Mouse (Mus musculus): ENCODE results near the gene Galk2. TPM values are rescaled to one million over a fixed set of nuclear protein-coding genes. Genes with fewer than 3 reads are reported as not detected.

The Galk2 gene
- total RNA-seq, 2 experiments from 2014 or later = 51.4 to 56.5 TPM

DNA sequence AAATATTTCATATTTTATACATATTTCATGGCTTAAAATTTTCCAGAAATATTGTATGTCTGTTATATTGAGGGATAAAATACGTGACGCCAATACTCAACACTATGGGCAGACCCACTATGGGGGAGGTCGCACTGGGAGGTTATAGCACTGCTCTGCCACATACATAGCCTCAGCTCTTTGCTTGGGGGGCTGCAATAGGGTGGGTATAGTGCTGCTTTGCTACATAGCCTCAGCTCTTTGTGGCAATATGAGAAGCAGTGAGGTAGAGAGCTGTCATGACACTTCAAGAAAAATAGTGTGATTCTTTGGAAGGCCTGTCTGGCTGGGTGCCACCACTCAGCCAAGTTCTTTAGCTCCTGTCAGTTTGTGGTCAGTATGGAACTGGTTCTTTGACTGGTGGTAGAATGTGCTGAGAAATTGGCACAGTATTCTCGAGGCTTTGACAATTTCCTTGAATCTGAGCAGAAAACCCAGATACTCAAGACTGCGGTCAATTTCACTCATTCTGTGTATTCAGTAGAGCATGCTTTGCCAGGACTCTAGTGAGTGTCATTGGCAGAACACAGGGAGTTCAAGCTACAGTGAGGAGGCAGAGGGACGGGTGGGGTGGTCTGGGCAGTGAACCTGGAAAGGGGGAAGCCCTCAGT lies 80.2 kb downstream of the Galk2 start:
- DNase-seq (ENCODE audit: low spot score in 2 of 2) = no peak

GRCm38 (mm10) chr2:125941111-125941785 lies 82.3 kb downstream of the Galk2 start:
- no peak for DNase-seq (ENCODE audit: low spot score in 2 of 2)

DNA sequence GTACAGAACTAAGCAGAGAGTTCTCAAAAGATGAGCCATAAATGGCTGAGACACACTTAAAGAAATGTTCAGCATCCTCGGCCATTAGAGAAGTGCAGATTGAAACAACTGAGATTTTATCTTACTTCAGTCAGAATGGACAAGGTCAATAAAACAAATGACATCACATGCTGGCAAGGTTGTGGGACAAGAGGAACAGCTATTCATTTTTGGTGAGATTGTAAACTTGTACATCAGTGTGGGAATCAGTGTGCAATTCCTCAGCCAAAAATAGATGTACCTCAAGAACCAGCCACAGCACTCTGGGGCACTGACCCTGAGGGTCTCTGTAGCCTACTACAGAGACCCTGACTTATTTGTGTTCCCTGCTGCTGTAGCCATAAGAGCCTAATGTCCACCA lies 84.4 kb downstream of the Galk2 start:
- no peak for DNase-seq (ENCODE audit: low spot score in 2 of 2)

DNA sequence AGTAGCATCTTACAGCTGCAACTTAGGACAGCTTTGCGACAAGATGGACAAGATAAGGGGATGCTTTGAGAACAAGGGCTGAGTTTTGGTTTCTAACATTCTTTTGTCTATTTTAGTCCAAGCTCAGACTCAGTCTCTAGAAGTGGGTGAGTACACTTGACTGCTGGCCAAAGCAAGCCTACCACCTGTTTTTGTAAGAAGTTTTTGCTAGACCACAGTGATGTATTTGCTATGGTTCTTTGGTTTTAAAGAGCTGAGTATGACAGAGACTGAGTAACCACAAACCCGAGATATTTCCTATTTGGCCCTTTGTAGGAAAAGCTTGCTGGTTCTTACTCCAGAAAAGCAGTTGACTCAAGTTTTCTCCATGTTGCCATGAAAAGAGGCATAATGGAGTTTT lies 89.3 kb downstream of the Galk2 start:
- DNase-seq (ENCODE audit: low spot score in 2 of 2) = no peak

DNA sequence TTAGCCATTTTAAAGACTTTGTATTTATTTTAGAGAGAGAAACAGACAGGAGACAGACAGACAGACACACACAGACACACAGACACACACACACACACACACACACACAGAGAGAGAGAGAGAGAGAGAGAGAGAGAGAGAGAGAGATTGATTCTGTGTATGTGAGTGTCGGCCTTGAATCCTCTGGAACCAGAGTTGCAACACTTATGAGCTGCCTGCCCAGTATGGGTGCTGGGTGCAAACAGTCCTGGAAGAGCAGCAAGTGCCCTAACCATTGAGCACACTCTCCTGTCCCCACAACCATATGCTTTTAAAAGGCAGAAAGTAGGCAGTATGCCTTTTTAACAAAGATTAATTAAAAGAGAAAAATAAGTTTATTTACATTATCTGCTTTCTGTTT lies 109.9 kb downstream of the Galk2 start:
- no peak for DNase-seq (ENCODE audit: low spot score in 2 of 2)

- DNase-seq (ENCODE audit: low spot score in 2 of 2) = no peak
Observed at GRCm38 (mm10) chr2:125973207-125973606, 114.3 kb downstream of the Galk2 start.

DNA sequence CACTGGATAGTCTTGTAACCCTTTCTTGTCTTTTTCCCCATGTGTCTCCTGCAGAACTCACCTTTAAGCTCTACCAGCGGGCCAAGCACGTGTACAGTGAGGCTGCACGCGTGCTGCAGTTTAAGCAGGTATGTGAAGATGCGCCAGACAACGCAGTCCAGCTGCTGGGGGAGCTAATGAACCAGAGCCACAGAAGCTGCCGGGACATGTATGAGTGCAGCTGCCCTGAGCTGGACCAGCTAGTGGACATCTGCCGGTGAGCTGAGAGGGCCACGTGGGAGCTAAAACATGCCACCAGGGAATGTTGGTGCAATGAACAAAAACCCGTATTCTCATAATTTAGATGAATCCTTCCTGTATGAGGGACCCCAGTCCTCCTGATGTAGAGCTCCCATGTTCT lies 116.3 kb downstream of the Galk2 start:
- no peak for DNase-seq (ENCODE audit: low spot score in 2 of 2)

- no peak for DNase-seq (ENCODE audit: low spot score in 2 of 2)
Observed at GRCm38 (mm10) chr2:125975808-125976345, 117.0 kb downstream of the Galk2 start.

DNA sequence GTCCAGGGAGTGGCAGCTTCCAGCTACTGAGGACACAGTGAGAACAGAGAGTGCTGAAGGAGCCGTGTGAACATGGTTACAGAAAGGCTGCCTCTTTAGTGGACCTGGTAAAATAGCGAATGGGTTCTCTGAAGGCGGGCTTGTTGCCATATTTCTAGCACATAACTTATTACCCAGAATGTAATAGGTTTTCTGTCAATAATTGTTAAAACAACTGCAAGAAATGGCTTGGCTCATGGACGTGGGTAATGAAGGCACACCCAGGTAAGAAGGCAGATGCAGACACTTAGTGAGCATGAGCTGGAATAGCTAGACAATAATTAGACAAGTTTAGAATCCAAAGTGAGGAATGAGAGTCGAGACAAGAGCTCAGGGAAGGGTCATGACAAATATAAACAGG lies 143.4 kb downstream of the Galk2 start:
- no peak for DNase-seq (ENCODE audit: low spot score in 2 of 2)

DNA sequence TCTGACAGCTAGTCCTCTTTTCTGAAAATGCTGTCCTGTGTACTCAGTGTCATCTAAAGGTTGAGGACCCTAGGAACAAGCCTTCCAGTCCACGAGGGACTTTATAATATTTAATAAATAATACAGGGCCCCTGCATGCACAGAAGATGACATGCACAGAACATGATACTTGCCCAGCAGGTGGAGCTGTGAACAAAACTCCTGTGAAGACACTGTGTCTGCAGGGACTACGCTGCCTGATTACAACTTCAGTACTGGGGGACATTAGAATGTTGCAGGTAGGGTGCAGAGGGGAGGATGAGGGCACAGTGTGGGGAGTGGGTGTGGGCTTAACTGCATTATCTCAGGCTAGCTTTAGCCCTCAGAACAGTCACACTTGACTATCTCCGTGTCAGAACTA lies 147.2 kb downstream of the Galk2 start:
- DNase-seq (ENCODE audit: low spot score in 2 of 2) = no peak

DNA sequence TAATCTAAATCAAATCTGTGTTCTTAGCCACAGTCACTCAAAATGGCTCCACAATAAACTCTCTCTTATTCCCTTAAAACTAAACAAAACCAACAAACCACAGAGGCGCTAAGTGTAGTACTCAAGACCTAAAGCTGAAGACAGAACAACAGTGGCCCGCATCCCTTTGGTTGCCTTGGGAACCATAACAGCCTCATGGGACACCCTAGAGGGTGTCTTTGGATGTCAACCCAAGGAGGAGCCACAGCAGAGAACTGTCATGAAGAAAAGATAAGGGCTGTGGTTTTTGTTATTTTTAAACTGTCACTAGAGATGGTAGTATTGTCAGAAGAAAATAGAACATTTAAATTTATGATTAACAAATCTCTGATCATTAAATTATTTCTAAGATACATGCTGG lies 147.8 kb downstream of the Galk2 start:
- no peak for DNase-seq (ENCODE audit: low spot score in 2 of 2)

DNA sequence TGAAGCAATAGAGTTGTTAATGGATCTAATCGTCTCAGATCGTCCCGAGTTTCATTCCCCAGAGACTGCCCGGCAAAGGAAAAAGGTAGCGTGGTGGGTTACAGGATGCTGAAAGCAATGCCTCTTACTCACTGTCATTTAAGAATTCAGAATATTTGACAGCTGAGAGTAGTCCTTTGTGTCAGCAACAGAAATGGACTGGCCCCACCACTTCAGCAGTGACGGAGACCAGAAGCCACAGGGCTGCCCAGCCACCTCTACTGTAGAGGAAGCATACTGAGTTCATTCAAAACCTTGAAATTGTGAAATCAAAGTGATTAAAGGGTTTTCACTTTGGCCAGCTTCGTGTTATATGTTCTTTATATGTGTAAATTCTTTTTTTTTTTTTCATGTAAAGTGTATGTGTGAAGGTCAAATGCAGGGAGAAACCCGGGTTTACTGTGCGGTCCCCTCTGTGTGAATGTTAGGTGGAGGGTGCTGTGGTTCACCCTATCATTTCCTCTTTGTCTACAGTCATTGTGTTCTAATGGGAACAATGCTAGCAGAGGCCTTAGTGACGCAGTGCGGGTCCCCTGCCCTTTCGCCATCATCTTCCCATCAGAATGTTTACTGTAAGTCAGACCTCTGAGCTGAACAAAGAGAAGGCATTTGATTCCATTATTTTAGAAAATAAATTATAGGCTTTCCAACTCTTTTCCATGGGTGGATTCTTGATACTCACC lies 156.2 kb downstream of the Galk2 start:
- DNase-seq (ENCODE audit: low spot score in 2 of 2) = no peak

DNA sequence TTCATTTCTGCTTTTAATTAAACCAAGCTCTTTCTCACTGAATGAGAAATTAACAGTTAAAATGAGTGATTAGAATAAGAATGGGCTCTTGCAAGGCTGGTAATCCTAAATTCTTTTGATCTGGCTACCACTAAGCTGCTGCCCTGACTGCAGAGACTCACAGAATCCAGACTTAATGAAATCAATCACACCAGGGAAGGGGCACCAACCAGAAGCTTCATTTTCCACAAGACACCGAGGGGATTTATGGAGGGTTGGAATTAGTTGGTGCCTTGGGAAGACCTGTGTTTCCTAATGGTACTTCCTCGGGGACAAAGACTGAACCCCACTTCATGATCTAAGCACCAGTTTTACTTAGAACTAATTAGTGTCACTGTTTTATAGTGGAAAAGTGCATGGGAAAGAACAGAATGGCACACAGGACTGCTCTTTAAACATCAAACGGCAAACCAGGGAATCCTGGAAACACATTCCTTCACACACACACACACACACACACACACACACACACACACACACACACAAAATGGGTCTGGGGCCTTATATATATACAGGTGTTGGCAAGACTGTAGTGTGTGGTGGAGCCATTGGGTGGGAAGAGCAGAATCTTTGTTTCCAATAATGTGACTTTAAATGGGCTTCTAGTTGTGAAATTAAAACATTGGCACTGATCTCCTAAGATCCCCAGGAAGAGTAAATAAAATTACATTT lies 157.0 kb downstream of the Galk2 start:
- no peak for DNase-seq (ENCODE audit: low spot score in 2 of 2)

DNA sequence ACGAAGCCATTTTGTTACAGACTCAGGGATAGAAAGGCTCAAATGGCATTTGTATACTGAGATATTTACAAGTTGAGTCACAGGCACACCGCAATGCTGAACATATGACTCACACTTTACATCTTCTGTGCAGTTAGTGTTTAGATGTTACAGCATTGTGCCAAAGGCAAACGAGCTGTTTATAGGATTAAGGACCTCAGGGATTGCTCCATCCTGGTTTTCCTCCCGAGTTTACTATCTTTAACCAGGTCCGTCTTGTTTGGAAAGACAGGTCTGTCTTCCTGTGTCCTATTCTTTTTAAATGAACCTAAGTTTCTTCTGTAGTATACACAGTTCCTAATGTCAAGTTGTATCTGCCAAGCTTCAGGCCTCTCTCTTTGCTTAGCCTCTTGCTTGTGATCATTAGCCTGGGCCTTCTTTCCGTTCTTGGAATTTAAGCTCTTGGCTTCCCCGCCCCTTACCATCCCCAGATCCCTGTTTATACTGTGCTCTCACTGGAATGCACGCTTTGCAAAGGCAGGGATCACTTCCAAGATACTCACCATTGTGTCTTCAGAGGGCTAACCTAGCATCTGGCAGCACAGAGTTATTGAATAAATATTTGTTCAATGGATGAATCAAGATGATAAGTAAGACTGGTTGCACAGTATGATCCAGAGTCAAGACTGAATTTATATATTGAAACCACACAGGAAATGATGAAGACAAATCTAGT lies 172.4 kb downstream of the Galk2 start:
- no peak for DNase-seq (ENCODE audit: low spot score in 2 of 2)

- DNase-seq (ENCODE audit: low spot score in 2 of 2) = no peak
Observed at GRCm38 (mm10) chr2:126033114-126033972, 174.4 kb downstream of the Galk2 start.

Other genes starting within 250 kb of the Galk2 start
- 1 to 10 TPM; 6.9 to 7.6 TPM for gene Cep152, start 234.0 kb upstream of the Galk2 start, total RNA-seq (2021)
- gene Eid1, start 186.0 kb upstream of the Galk2 start, total RNA-seq (2021) = 100 to 1,000 TPM; 207 to 216 TPM
- gene Shc4, start 135.0 kb upstream of the Galk2 start, total RNA-seq (2021) = 1 to 10 TPM; 5.4 to 6.0 TPM
- gene Secisbp2l, start 76.2 kb upstream of the Galk2 start, total RNA-seq (2021) = 10 to 100 TPM; 58.5 TPM
- 100 to 1,000 TPM; 144 to 145 TPM for gene Cops2, start within 50 bp of the Galk2 start, total RNA-seq (2021)
- 1 to 10 TPM; 1.9 to 2.1 TPM for gene Fgf7, start 175.5 kb downstream of the Galk2 start, total RNA-seq (2021)

All from adrenal gland, postnatal 4 days (tissue).